Mouse (Mus musculus): ENCODE data around the gene Nif3l1. TPM values are rescaled to one million over a fixed set of nuclear protein-coding genes. Genes with fewer than 3 reads are reported as not detected.

The Nif3l1 gene
- total and polyA plus RNA-seq, 3 experiments, result 34.5 to 107 (median 39.6) TPM

DNA sequence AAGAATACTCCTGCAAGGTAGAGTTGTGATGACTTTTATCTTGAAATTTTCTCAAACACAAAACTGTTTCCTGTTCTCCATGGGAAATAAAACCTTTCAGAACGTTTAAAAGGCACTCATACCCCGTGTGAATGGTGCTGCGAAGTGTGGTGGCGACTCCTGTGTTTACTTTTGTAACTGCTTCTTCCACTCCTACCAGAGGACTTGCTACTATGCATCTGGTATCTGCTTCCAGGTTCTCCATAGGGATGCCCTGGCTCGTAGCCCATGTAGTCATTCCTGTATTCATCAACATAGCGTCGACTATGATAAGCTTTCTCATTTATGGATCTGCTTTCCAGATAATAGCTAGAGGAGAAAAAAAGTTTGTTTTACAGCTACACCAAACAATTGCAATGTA lies 24.0 kb upstream of the Nif3l1 start:
- H3K27me3 ChIP-seq (replicated peaks), result no peaks in the 10 kb centered on the region
- dilution Hi-C loops (cut with MboI; ENCODE audit: extremely low pct_ligation_motif_present, extremely low pct_unique_long_range_greater_than_20kb, low sequenced_read_pairs) (no loop called here), in situ Hi-C loops (cut with MboI; ENCODE audit: low pct_ligation_motif_present, low pct_unique_long_range_greater_than_20kb, low sequenced_read_pairs) (no loop called here)
- H3K4me1 ChIP-seq (ENCODE audit: control insufficient read depth in 1 of 2, insufficient read depth in 2 of 2), result peaks cover 6 to 40% of the 10 kb centered on the region in 2 experiments; a peak in 3 of 4 replicates
- peaks cover 41 to 54% of the 10 kb centered on the region in 2 experiments for H3K36me3 ChIP-seq (replicated peaks in 1 of 2; ENCODE audit: control insufficient read depth in 1 of 2, insufficient read depth in 1 of 2, low read length in 1 of 2)
- no peak overlapping the region for H3K27ac ChIP-seq (ENCODE audit: insufficient read depth, low read depth)
- peak overlapping the region; percentile 93; the same call in 1 of the 2 replicates for H3K4me2 ChIP-seq (ENCODE audit: insufficient read depth, low read depth, poor library complexity, severe bottlenecking)
- no peak for DNase-seq (ENCODE audit: extremely low read depth)
- peaks cover 66% of the 10 kb centered on the region for H3K79me2 ChIP-seq (replicated peaks; ENCODE audit: control insufficient read depth, extremely low read depth, insufficient read depth, poor library complexity, severe bottlenecking)
- no peak overlapping the region for H3K9ac ChIP-seq (ENCODE audit: insufficient read depth, low read depth)
- H3K4me3 ChIP-seq (replicated peaks in 1 of 3; ENCODE audit: low read depth in 2 of 3, low read length in 2 of 3, poor library complexity in 1 of 3), result no peak overlapping the region
- H3K9me3 ChIP-seq (replicated peaks; ENCODE audit: low read length), result no peaks in the 10 kb centered on the region
- TF ChIP-seq MXI1 (IDR thresholded peaks at IDR 0.05; ENCODE audit: low read depth, low read length), result no peak
- TF ChIP-seq CHD1 (IDR thresholded peaks at IDR 0.05; ENCODE audit: low read depth, low read length), result no peak
- TF ChIP-seq MAFK (IDR thresholded peaks at IDR 0.05; ENCODE audit: insufficient replicate concordance, low read length), result no peak
- TF ChIP-seq SMC3 (IDR thresholded peaks at IDR 0.05; ENCODE audit: low read depth, low read length), result no peak
- no peak for TF ChIP-seq TCF12 (IDR thresholded peaks at IDR 0.05; ENCODE audit: low read depth, low read length)
- no peak for TF ChIP-seq E2F4 (IDR thresholded peaks at IDR 0.05; ENCODE audit: insufficient replicate concordance, low read depth, low read length)
- TF ChIP-seq ZMIZ1 (IDR thresholded peaks at IDR 0.05; ENCODE audit: low read depth, low read length), result no peak
- TF ChIP-seq RCOR1 (conservative IDR thresholded peaks at IDR 0.05; ENCODE audit: low read depth, low read length), result no peak
- TF ChIP-seq KAT2A (IDR thresholded peaks at IDR 0.05; ENCODE audit: insufficient replicate concordance, low read length), result no peak
- no peak for TF ChIP-seq JUN (IDR thresholded peaks at IDR 0.05; ENCODE audit: insufficient read depth, low read depth, low read length)
- TF ChIP-seq POLR2A (IDR thresholded peaks at IDR 0.05; ENCODE audit: low read depth, low read length), result no peak
- no peak for TF ChIP-seq HCFC1 (IDR thresholded peaks at IDR 0.05; ENCODE audit: low read depth, low read length)
- no peak for TF ChIP-seq CTCF (conservative IDR thresholded peaks at IDR 0.05 in 1 of 2, IDR thresholded peaks at IDR 0.05 in 1 of 2; ENCODE audit: low read depth in 2 of 2, low read length in 2 of 2)
- no peak for TF ChIP-seq USF1 (IDR thresholded peaks at IDR 0.05; ENCODE audit: low read depth, low read length)

DNA sequence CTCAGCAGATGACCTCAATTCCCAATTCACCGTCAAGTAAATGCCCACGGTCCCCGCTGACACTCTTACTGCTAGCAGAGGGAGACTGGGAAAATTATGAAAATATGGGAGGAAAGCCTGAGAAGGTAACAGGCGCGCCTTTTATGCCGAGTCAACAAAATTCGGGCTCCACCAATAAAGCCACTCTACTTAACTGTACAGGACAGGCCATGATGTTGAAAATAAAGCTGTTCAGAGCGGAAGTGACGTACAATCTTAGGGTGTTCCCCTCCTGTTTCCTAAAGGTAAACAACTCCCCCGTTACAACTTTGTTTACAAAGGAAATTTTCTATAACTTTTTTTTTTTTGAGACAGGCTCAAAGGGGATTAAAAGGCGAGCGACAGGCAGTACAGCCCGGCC lies 22.1 kb upstream of the Nif3l1 start:
- Histone ChIP-seq H3K27me3 (replicated peaks) (no peaks in the 10 kb centered on the region), H3K9ac (ENCODE audit: insufficient read depth, low read depth) (peak overlapping the region; percentile 100), H3K36me3 (replicated peaks in 1 of 2; ENCODE audit: control insufficient read depth in 1 of 2, insufficient read depth in 1 of 2, low read length in 1 of 2) (peaks cover 31 to 39% of the 10 kb centered on the region in 2 experiments), H3K4me3 (replicated peaks in 1 of 3; ENCODE audit: low read depth in 2 of 3, low read length in 2 of 3, poor library complexity in 1 of 3) (peak overlapping the region; percentile 94 to 99 (median 96)), H3K79me2 (replicated peaks; ENCODE audit: control insufficient read depth, extremely low read depth, insufficient read depth, poor library complexity, severe bottlenecking) (peaks cover 49% of the 10 kb centered on the region), H3K9me3 (replicated peaks; ENCODE audit: low read length) (no peaks in the 10 kb centered on the region), H3K4me1 (ENCODE audit: control insufficient read depth in 1 of 2, insufficient read depth in 2 of 2) (peaks cover 6 to 39% of the 10 kb centered on the region in 2 experiments; a peak in 3 of 4 replicates), H3K27ac (ENCODE audit: insufficient read depth, low read depth) (no peak overlapping the region; the same call in 1 of the 2 replicates), H3K4me2 (ENCODE audit: insufficient read depth, low read depth, poor library complexity, severe bottlenecking) (no peak overlapping the region)
- DNase-seq (ENCODE audit: extremely low read depth), result peak; percentile 81
- in situ Hi-C loops (cut with MboI; ENCODE audit: low pct_ligation_motif_present, low pct_unique_long_range_greater_than_20kb, low sequenced_read_pairs) (no loop called here), dilution Hi-C loops (cut with MboI; ENCODE audit: extremely low pct_ligation_motif_present, extremely low pct_unique_long_range_greater_than_20kb, low sequenced_read_pairs) (no loop called here)
- peak; percentile 97 for TF ChIP-seq SIN3A (IDR thresholded peaks at IDR 0.05; ENCODE audit: low read length)
- TF ChIP-seq BHLHE40 (IDR thresholded peaks at IDR 0.05; ENCODE audit: low read depth, low read length), result no peak
- peak; percentile 38; the same call in 1 of the 2 replicates for TF ChIP-seq HCFC1 (IDR thresholded peaks at IDR 0.05; ENCODE audit: low read depth, low read length)
- TF ChIP-seq ZC3H11A (IDR thresholded peaks at IDR 0.05; ENCODE audit: low read depth, low read length), result no peak
- no peak for TF ChIP-seq CHD2 (IDR thresholded peaks at IDR 0.05; ENCODE audit: low read length)
- no peak for TF ChIP-seq POLR2A (IDR thresholded peaks at IDR 0.05; ENCODE audit: low read depth, low read length)
- no peak for TF ChIP-seq ETS1 (conservative IDR thresholded peaks at IDR 0.05; ENCODE audit: low read depth, low read length)
- TF ChIP-seq MXI1 (IDR thresholded peaks at IDR 0.05; ENCODE audit: low read depth, low read length), result 0 out of 2 replicates have a peak, but pooled peaks have one; percentile 2
- no peak for TF ChIP-seq USF1 (IDR thresholded peaks at IDR 0.05; ENCODE audit: low read depth, low read length)
